Mouse (Mus musculus) kidney, adult 8-10 months (tissue): Measurements from ENCODE around the gene Mier2.

Experiments
- DNase-seq, 2 experiments: peaks; one replicate each; pipeline ENCODE4 v3.0.0; 2022

Gene Mier2

GRCm38 (mm10) chr10:79554330-79555237, at the start of gene Mier2:
Mier2 (minus strand) TSS chr10:79555199.
- peak; percentile 67 to 69 for DNase-seq

- DNase-seq, result no peak
Observed at GRCm38 (mm10) chr10:79597936-79598230, 42.9 kb upstream of the Mier2 start.

GRCm38 (mm10) chr10:79597051-79597935, 42.3 kb upstream of the Mier2 start:
- DNase-seq, result no peak

- no peak for DNase-seq
Observed at GRCm38 (mm10) chr10:79595590-79595929, 40.6 kb upstream of the Mier2 start.

GRCm38 (mm10) chr10:79594872-79595589, 40.0 kb upstream of the Mier2 start:
- peak; percentile 31 to 53 for DNase-seq

- no peak for DNase-seq
Observed at GRCm38 (mm10) chr10:79594111-79594510, 39.1 kb upstream of the Mier2 start.

- DNase-seq, result no peak
Observed at GRCm38 (mm10) chr10:79590702-79591101, 35.7 kb upstream of the Mier2 start.

- DNase-seq, result no peak
Observed at GRCm38 (mm10) chr10:79587752-79588126, 32.7 kb upstream of the Mier2 start.

- DNase-seq, result no peak
Observed at GRCm38 (mm10) chr10:79587061-79587751, 32.2 kb upstream of the Mier2 start, which contains the start of gene Theg. Theg (minus strand) TSS chr10:79587331.

- DNase-seq, result no peak
Observed at GRCm38 (mm10) chr10:79586243-79586642, 31.2 kb upstream of the Mier2 start.

- no peak for DNase-seq
Observed at GRCm38 (mm10) chr10:79585723-79586122, 30.7 kb upstream of the Mier2 start.

- no peak for DNase-seq
Observed at GRCm38 (mm10) chr10:79585136-79585535, 30.1 kb upstream of the Mier2 start.

- DNase-seq, result no peak
Observed at GRCm38 (mm10) chr10:79584426-79584825, 29.4 kb upstream of the Mier2 start.

- no peak for DNase-seq
Observed at GRCm38 (mm10) chr10:79584021-79584420, 29.0 kb upstream of the Mier2 start.

- DNase-seq, result no peak
Observed at GRCm38 (mm10) chr10:79581501-79581900, 26.5 kb upstream of the Mier2 start.

GRCm38 (mm10) chr10:79580811-79581210, 25.8 kb upstream of the Mier2 start:
- peak in 1 of 2 experiments; percentile 39 for DNase-seq

GRCm38 (mm10) chr10:79580356-79580755, 25.4 kb upstream of the Mier2 start:
- no peak for DNase-seq

- DNase-seq, result no peak
Observed at GRCm38 (mm10) chr10:79579781-79580180, 24.8 kb upstream of the Mier2 start.

- DNase-seq, result no peak
Observed at GRCm38 (mm10) chr10:79578891-79579290, 23.9 kb upstream of the Mier2 start.

GRCm38 (mm10) chr10:79578276-79578675, 23.3 kb upstream of the Mier2 start:
- no peak for DNase-seq

GRCm38 (mm10) chr10:79577376-79577775, 22.4 kb upstream of the Mier2 start:
- DNase-seq, result no peak

GRCm38 (mm10) chr10:79575754-79576153, 20.8 kb upstream of the Mier2 start:
- no peak for DNase-seq

GRCm38 (mm10) chr10:79574796-79575195, 19.8 kb upstream of the Mier2 start:
- no peak for DNase-seq
